Mouse (Mus musculus): Measurements from ENCODE around the gene Letmd1.

DNA sequence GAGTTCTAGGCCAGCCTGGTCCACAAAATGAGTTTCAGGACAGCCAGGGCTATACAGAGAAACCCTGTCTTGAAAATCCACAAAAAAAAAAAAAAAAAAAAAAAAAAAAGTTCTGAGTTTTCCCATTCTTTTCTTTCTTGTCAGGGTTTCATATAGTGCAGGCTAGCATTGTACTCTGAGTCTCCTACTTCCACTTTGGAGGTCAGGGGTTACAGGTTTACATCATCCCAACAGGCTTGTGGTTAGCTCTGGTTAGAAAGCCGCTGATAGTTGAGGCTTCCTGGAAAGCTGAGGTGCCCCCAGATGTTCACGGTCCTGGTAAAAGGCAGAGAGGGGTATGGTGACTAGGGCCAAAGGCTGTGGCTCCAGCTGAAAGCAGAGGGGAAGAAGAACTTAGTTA lies 21.9 kb upstream of the Letmd1 start:
- TF ChIP-seq CTCF (IDR thresholded peaks at IDR 0.05; ENCODE audit: extremely low read depth, insufficient read length, insufficient replicate concordance, low read depth, low read length) (no peak), POLR2A (IDR thresholded peaks at IDR 0.05; ENCODE audit: low read depth, low read length) (no peak)
